Mouse (Mus musculus) thymus, adult 2 months (tissue): ENCODE measurements around the gene B3gntl1.

Experiments used
- CTCF ChIP-seq: fragments of 200-500 bp; IDR thresholded peaks from 2 replicates; pipeline ENCODE4 v1.5.1; 2012; ENCODE audit warnings: mild to moderate bottlenecking, control low read depth, low read length, moderate library complexity, borderline replicate concordance; ENCODE audit not compliant: control insufficient read depth, poor library complexity, insufficient read depth; ENCODE audit errors: extremely low read depth
- POLR2A ChIP-seq: fragments of 200-500 bp; IDR thresholded peaks from 2 replicates; pipeline ENCODE4 v1.6.1; 2012; ENCODE audit warnings: mild to moderate bottlenecking, low read length, control low read depth, moderate library complexity; ENCODE audit not compliant: control insufficient read depth, poor library complexity, insufficient read depth; ENCODE audit errors: extremely low read depth

- no peak for TF ChIP-seq CTCF
- no peak for TF ChIP-seq POLR2A
Measured at GRCm38 (mm10) chr11:121673629-121674028, 676 bp upstream of the B3gntl1 start.
